Mouse (Mus musculus): Measurements from ENCODE around the gene Pcbp4. TPM values are rescaled to one million over a fixed set of nuclear protein-coding genes. Genes with fewer than 3 reads are reported as not detected.
A peak's percentile ranks its signal among the peaks of the same experiment; 100 is the strongest.
"Not testable (repeated sequence)": the region's sequence is repeated elsewhere in the genome, so short reads cannot be mapped to it uniquely, and the experiment has no call there.

Gene Pcbp4
- total RNA-seq, 2 experiments from 2014 or later, result 181 to 197 TPM

DNA sequence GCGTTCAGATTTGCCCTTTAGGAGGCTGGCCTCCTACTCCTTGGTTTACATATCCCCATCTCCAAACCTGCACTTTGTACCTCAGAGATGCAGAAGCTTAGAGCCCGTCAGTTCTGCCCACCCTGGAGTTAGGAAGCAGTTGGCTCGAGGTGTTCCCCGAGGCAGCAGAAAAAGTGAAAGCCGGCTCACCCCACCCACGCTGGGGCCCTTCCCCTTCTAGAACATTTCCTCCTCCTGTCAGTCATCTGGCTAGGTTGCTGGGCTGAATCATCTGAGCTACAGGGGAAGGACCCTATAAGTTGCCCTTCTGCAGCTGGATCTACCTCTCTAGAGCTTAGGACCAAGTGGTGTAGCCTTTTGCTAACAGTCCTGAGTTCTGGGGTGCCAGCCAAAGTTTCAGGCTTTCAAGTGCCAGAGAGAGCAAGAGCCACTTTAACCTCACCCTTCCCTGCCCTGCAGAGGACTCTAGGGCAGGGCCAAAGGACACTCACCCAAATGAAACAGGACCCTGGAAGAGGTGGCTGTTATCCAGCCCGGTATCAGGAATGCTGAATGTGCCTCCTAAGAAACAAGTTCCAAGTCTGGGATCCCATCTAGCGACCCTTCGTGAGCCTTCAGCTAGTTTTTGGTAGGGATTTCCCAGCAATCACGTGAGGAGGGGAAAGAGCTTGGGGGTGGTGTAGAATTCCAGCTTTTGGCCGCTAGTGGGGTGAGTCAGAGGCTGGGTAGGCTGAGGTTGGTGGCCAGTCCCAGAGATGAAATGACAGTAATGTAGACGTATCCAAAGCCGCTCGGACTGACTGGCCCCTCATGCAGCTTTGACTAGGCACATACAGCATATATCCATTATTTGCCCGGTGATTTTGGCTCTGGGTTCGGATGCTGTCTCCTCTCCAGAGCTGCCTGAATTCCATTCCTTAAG lies 23.2 kb downstream of the Pcbp4 start:
- intact Hi-C loops (cut with DNase I), result loop anchor here (2.0 to 5.0 kb wide), 3 partner anchors 27 to 189 kb away; partner anchors contain the start of gene Rpl29
- DNase-seq (ENCODE audit: low spot score in 2 of 2), result no peak

DNA sequence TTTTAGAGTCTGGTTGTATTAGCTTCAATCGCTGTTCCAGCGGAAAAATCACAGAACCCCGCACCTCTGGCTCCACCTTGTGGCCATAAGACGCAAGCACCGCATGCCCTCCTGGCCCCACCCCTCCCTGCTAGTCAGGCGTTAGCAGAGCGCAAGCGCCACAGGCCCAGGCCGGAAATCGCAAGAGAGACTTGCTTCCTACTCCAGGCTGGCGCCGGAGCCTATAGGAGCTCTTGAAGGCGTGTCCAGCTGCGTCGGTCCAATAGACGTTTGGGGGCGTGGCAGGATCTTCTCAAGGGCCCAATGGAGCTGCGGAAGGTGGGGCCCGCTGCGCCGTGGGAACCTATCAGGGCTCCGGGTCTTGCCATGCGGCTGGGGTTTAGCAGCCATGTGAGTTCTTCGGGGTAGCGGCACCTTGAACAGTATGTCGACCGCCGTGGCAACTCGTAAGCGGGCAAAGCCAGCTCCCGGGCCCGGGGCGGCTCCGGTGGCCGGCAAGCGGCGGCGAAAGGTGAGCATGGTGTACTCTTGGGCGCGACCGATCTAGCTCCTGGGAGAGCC lies 23.9 kb downstream of the Pcbp4 start, which contains the start of gene Parp3:
TSS of gene Parp3 (minus strand) at position 26 of the 561 bp plus-strand sequence.
- peak; percentile 99 to 100 for DNase-seq (ENCODE audit: low spot score in 2 of 2)
- intact Hi-C loops (cut with DNase I), result loop anchor here (2.0 to 5.0 kb wide), 3 partner anchors 28 to 190 kb away; partner anchors contain the start of gene Rpl29

DNA sequence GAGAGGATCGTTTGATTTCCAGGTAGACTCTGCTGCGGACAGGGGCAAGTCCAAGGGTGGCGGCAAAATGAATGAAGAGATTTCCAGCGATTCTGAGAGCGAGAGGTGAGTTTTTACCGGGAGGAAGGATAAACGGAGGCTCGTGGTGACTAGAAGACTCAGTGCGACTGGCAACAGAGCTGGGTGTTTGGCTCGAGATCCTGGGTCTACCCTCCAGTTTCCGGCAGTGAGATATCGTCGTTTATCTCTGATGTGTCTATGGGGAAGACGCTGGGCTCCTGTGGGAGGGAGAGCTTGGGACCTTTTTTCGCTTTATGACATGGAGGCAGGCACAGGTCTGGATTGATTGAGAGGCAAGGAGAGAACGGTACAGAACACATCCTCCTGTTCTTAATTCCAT lies 24.6 kb downstream of the Pcbp4 start:
- intact Hi-C loops (cut with DNase I), result loop anchor here (2.0 to 5.0 kb wide), 3 partner anchors 29 to 190 kb away; partner anchors contain the start of gene Rpl29
- no peak for DNase-seq (ENCODE audit: low spot score in 2 of 2)

DNA sequence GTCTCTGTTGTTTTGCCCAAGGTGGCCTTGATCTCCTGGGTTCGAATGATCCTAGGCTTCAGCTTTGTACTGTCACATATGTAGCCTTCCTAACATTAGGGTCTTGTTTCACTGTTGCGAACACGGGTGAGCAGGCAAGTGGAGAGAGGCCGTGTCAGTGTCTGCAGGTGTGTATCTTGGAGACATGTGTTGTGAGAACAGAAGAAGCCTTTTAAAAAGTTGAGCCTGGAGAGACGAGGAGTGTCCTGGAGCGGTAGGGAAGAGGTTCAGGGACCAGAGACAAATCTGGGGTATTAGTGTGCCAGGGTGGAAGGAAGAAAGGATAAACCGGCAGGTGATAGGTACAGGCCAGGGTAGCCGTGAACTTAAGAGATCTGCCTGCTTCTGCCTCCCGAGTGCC lies 25.0 kb downstream of the Pcbp4 start:
- intact Hi-C loops (cut with DNase I), result loop anchor here (5.0 kb wide), 1 partner anchor 191 kb away; no protein-coding TSS in a partner anchor

DNA sequence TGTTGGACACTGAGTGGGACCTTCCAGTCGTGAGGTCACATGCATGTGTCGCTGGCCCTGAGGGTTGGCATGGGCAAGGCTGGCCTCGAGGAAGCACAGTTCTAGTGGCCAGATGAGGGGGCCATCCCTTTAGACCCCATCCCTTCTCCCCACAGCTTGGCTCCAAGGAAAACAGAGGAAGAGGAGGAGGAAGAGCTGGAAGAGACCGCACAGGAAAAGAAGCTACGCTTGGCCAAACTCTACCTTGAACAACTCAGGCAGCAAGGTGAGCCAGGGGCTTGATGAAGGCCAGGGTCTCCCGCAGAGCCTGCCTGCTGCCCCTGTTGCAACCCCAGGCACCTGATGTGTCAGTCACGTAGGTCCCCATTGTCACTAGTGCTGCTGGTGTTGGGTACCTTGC lies 27.4 kb downstream of the Pcbp4 start:
- no peak for DNase-seq (ENCODE audit: low spot score in 2 of 2)
- intact Hi-C loops (cut with DNase I), result no loop called here

More for the DNA sequence above, 25.0 kb downstream of the Pcbp4 start:
- DNase-seq (ENCODE audit: low spot score in 2 of 2), result peak in 1 of 2 experiments; percentile 2

DNA sequence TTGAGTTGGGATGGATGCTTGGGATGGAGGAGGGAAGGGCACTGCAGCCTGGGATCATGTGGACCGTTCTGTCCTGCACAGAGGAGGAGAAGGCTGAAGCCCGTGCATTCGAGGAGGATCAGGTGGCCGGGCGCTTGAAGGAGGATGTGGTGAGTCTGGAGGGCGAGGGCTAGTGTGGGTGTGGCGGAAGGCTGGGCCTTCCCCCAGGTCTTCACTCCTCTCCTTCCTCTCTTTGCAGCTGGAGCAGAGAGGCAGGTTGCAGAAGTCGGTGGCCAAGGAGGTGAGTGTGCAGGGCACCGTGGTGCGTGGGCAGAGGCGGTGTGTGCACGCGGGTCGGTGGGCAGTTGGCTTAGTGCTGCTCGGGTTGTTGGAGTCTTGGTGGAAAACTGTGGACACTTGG lies 28.0 kb downstream of the Pcbp4 start:
- intact Hi-C loops (cut with DNase I), result no loop called here
- no peak for DNase-seq (ENCODE audit: low spot score in 2 of 2)

DNA sequence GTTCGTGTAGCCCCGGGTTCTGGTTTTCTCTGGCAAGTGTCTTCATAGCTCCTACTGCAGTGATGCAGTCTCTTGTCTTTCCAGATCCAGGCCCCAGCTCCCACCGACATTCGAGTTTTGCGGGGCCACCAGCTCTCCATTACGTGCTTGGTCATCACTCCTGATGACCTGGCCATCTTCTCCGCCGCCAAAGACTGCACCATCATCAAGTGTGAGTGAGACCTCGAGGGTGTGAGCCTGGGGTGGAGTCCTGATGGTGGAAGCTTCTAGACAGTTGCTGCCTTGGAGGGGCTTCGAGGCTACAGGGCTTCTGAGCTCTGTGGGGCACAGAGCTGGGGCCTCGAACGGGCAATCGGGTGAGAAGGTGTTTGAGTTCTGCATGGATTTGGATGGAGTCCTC lies 28.6 kb downstream of the Pcbp4 start:
- DNase-seq (ENCODE audit: low spot score in 2 of 2), result no peak

DNA sequence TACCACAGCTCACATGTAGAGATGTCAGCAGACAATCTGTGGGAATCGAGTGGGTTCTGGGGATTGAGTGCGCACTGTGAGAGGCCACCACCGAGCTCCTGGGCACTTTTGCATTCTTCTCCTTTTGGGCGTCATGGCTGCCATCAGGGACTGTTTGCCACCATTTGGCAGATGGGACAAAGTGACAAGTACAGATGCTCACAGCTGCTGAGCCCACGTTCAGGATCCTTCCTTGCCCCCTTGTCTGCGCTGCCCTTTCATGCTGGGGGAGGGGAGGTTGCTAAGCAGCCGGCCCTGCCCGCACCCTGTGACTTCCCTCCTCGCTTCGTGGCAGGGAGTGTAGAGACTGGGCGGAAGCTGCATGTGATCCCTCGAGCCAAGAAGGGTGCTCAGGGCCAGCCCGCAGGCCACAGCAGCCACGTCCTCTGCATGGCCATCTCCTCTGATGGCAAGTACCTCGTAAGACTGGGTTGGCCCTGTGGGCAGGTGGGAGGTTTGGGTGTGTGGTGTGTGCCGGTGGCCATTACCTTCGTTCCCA lies 29.6 kb downstream of the Pcbp4 start:
- intact Hi-C loops (cut with DNase I), result no loop called here
- no peak for DNase-seq (ENCODE audit: low spot score in 2 of 2)

More for the DNA sequence above, 28.6 kb downstream of the Pcbp4 start:
- intact Hi-C loops (cut with DNase I), result no loop called here

DNA sequence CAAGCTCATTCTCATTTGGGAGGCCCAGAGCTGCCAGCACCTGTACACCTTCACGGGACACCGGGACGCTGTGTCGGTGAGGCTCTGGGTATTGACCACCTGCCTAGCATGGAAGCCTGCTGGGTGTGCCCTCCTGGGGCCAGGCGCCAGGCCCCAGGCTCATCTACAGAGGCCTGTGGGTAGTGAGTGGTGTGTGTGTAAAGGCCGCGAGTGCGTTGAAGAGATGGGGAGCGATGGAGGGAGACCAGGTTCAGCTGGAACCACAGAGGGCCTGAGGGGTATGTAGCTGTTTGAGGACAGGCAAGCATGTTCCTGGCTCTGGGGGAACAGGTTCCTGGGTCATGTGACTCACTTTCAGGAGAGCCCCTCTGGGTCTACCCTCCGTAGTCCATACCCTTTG lies 30.0 kb downstream of the Pcbp4 start:
- DNase-seq (ENCODE audit: low spot score in 2 of 2), result no peak
- intact Hi-C loops (cut with DNase I), result no loop called here

DNA sequence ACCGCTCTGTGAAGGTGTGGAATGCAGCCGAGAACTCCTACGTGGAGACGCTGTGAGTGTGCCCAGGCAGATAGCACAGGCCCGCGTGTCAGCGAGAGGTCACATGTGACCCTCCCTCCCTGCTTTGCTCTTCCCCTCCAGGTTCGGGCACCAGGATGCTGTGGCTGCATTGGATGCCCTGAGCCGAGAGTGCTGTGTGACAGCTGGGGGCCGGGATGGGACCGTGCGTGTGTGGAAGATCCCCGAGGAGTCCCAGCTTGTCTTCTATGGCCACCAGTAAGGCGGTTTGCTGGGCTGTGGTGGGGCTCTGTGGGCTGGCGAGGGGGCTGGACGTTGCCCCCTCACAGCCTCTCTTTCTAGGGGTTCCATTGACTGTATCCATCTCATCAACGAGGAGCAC lies 30.5 kb downstream of the Pcbp4 start:
- intact Hi-C loops (cut with DNase I), result no loop called here
- DNase-seq (ENCODE audit: low spot score in 2 of 2), result no peak

DNA sequence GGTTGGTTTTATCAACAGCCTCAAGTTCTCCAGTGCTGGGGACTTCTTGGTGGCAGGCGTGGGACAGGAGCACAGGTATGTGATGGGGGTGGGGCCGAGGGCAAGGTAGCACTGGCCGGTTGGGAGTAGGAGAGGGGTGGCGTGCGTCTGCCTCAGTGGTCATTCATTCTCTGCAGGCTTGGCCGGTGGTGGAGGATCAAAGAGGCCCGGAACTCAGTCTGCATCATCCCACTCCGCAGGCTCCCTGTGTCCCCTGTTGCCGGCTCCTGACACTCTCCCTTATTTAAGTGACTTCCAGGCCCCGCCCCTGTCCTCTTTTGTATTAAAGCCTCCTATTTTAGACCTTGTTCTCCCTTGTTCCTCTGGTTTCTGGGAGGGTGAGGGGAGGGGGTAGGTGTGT lies 32.0 kb downstream of the Pcbp4 start:
- intact Hi-C loops (cut with DNase I), result no loop called here
- no peak for DNase-seq (ENCODE audit: low spot score in 2 of 2)

DNA sequence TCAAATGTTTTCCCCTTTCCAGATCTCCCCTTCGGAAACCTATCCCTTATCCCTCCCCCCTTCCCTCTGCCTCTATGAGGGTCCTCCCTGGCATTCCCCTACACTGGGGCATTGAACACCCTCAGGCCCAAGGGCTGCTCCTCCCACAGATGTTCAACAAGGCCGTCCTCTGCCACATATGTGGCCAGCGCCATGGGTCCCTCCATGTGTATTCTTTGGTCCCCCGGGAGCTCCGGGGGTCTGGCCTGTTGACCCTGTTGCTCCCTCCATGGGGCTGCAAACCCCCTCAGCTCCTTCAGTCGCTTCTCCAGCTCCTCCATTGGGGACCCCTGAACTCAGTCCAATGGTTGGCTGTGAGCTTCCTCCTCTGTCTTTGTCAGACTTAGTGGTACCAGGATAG lies 34.5 kb downstream of the Pcbp4 start:
- DNase-seq (ENCODE audit: low spot score in 2 of 2); intact Hi-C loops (cut with DNase I): not testable (repeated sequence)

DNA sequence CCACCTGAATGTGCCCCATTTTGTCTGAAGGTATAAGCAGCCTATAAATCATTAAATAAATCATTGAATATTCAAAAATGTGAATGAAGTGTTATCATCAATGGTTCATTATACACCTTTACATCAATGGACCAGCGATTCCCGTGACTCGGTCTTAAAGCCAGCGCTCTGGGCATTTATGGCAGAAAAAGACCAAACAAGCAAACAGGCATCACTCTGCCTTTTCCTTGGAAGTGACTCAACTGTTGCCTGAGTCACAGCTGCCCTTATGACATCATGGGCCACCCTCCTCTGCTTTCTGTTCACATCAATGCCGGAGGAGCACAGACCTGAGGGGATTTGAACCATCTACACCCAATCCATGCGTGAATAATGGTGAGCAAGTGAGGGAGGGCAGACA lies 46.6 kb downstream of the Pcbp4 start, which contains the start of gene Iqcf1:
TSS of gene Iqcf1 (plus strand) at position 301 of the 400 bp plus-strand sequence.
- no peak for DNase-seq (ENCODE audit: low spot score in 2 of 2)
- intact Hi-C loops (cut with DNase I), result no loop called here

DNA sequence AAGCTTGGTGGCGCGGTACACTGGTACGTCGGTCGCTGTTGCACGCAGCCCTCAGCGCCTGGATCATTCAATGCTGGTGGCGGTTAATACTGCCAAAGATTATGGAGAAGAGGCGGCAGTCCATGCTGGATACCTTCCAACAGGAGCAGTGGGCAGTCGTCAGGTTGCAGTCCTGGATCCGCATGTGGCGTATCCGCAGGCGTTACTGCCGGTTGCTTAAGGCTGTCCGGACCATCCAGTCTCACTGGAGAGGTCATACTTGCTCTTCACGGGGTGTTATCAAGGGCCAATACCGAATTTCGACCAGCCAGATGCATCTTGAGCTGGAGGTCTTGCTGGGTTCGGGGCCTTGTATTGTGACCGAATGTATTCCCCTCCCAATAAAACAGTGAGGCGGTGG lies 48.8 kb downstream of the Pcbp4 start:
- intact Hi-C loops (cut with DNase I), result no loop called here

DNA sequence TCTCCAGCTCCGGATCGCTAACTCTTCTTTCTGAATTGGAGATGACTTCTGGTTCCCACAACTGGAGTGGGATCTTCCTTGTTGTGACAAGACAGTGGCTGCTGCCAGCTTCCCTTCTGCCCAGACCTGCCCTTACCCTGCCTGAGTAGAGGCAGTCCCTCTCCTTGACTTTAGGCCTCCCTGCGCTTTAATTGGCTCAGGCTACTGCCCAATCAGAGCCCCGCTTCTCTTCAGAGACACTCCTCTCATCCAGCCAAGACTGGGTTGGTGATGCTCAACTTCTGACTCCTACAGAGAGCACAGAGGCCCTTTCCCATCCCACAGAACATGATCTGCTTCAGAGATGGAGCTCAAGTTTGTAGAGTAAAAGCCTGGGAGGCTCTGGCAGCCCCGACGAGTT lies 51.2 kb downstream of the Pcbp4 start:
- intact Hi-C loops (cut with DNase I), result no loop called here
- no peak for DNase-seq (ENCODE audit: low spot score in 2 of 2)

More for the DNA sequence above, 48.8 kb downstream of the Pcbp4 start:
- no peak for DNase-seq (ENCODE audit: low spot score in 2 of 2)

DNA sequence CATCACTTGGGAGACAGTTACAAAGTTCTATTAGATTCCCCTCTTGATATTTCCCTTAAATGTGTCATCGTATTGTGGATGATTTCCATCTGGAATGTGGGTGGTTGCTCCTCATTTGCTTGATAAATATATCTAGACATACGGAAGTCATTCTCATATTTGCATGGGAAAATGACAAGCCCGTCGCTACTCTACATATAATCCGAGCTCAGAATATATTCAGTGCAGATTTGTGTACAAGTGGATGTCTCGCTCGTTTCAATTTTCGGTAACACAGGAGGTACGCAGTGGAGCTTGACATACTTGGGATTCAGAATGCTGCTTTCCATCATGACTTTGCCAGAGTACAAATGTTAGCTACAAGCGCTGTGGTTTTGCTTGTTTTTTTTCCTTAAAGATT lies 56.3 kb downstream of the Pcbp4 start:
- no peak for DNase-seq (ENCODE audit: low spot score in 2 of 2)
- intact Hi-C loops (cut with DNase I), result no loop called here

DNA sequence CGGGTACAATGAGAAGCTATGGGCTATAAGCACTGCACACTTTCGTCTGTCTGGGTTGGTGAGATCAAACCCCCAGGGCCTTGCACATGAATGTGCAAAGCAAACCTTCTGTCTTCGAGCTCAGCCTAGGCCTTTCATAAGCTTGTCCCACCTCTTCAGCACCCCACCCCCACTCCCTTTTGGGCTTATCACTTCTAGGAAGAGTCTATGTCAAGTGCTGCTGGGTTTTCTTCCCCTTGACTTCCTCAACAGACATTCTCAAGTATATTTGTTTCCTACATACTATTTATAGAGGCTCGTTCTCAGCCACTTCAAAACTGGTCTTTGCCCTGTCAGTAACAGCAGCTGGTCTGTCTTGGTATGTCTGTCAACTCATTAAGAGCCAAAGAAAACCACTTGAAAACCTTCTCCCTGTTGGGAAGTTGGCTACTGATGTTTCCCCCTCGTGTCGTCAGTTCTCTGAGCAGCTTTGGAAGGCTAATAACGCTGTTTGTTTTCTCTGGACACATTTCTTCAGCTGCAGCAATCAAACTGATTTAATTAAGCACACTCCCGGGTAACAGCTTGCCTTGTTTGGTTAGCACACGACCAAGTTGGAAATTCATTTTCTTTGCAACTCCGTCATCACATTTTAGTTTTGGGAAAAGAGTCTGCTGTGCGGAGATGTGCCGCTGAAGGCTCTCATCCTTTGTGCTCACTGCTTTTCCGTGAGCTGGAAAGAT lies 59.8 kb downstream of the Pcbp4 start:
- intact Hi-C loops (cut with DNase I), result no loop called here
- DNase-seq (ENCODE audit: low spot score in 2 of 2), result no peak

DNA sequence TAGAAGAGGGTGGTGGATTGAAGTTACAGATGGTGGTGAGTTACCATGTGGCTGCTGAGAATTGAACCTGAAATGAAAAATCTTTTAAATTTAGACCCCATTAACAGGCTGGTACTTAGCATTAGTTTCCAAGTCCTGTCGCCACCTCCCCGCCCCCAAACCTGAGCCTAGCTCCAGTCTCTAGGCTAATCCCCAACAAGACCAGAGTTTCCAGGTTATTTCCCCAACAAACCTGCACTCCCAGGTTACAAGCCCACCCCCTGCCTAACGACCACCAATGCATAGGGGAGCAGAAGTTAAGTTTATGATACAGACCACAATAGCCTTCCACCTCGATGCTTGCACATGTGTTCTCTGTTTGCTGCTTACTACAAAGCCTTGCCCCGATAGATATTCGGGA lies 60.5 kb downstream of the Pcbp4 start:
- no peak for DNase-seq (ENCODE audit: low spot score in 2 of 2)
- intact Hi-C loops (cut with DNase I), result no loop called here

Measured in left cerebral cortex, postnatal 36 days (tissue).